Mouse (Mus musculus) right cerebral cortex, postnatal 25 days (tissue): ENCODE data around the gene Psmd11.
"Not testable (repeated sequence)": the region's sequence is repeated elsewhere in the genome, so short reads cannot be mapped to it uniquely, and the experiment has no call there.

Experiments
- DNase-seq: peaks from one replicate; pipeline ENCODE4 v3.0.0; 2022

The Psmd11 gene

DNA sequence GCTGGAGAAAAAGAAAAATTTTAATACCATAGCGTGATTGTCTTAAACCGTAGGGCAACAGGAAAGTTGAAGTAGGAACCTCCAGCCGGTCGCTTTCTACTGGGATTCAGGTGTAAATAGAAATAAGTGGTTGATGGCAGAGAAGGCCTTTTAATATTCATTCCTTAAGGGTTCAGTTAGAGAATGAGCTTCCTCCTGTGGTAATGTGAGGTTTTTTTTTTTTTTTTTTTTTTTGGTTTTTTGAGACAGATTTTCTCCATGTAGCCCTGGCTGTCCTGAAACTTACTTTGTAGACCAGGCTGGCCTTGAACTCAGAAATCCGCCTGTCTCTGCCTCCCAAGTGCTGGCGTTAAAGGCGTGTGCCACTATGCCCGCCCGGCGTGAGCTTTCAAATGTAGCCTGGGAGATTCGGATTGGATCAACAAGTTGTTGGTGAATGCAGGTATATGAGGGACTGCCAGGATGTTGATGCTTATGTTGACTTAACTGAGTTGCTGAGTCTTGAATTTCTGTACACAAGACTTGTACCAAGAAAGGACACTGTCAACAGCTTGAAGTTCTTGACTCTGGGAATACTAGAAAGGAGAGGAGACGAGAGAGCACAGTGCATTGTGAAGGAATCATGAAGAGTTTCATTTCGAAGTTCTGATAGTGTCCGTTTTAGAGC, 1.2 kb downstream of the Psmd11 start:
- no peak for DNase-seq

DNA sequence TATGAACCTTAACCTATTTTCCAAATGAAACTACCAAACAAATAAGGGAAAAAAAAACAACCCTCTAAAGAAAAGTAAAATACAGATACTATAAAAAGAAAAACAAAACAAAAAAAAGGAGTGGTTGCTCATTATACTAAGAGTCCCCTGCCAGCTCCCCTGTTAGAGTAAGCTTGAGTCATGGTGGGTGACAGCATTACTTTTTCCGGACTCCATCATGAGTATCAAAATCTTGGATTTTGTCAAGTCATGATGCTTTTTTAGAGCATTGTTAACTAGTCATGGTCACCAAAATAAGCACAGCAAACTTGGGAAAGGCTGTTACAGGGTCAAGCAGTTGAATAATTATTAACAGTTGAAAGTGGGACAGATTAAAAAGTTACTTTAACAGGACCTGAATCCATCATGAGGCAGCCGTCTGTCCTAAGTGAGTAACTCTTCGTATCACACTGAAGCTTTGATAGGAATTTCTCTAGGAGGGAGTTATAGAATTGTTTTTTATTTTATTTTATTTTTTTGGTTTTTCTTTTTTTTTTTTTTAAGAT, 2.0 kb downstream of the Psmd11 start:
- no peak for DNase-seq

DNA sequence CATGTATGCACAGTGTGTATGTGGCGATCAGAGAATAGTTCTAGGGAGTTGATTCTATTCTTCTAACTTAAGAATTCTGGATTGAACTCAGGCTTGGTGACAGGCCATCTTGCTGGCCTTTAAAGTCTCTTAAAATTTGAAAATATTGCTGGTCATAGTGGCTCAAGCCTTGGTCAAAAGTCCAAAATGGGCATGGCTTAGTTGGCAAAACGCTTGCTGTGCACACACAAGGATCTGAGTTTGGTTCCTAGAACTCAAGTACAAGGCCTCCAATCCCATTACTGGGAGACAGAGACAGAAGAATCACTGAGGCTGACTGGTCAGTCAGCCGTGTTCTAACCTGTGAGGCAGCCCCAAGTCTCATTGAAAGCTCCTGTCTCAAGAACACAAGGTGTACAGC, 18.5 kb downstream of the Psmd11 start:
- DNase-seq = no peak

DNA sequence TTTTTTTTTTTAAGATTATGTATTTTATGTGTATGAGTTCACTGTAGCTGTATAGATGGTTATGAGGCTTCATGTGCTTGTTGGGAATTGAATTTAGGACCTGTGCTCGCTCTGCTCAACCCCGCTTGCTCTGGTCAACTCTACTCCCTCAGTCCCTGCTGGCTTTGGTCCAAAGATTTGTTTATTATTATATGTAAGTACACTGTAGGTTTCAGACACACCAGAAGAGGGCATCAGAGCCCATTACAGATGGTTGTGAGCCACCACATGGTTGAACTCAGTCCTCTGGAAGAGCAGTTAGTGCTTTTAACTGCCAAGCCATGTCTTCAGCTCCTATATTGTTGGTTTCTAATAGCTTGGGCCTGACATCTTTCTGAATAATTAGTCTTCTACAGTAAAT, 21.4 kb downstream of the Psmd11 start:
- DNase-seq = no peak

DNA sequence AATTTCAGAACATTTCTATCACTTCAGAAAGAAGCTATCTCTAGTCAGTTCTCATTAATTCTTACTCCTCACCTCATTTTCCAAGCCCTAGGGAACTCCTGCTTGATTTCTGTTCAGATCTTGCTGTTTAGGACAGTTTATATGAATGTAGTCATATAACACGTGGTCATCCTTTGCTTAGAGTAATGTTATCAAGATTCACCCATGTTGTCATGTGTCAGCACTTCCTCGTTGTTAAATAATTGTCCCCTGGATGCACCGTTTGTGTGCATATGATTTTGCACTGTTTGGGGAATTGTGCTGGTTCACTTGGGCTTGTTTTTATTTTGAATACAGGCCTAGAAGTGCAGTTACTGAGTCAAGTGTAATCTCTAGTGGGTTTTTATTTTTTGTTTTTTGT, 23.8 kb downstream of the Psmd11 start:
- no peak for DNase-seq

DNA sequence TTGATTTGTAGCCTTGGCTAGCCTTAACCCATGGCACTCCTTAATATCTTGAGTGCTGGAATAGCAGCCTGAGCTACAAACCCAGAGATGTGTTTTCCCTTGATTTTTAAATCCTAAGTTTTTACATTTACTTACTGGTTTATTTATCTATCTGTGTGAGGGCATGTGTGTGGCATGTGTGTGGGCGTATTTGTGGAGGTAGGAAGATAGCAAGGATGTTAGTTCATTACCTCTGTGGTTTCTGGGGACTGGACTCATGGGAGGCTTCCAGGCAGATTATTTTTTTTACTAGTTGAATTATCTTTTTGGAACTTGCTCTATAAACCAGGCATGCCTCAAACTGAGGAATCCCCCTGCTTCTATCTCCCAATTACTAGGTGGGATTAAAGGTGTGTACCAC, 24.8 kb downstream of the Psmd11 start:
- DNase-seq = no peak

DNA sequence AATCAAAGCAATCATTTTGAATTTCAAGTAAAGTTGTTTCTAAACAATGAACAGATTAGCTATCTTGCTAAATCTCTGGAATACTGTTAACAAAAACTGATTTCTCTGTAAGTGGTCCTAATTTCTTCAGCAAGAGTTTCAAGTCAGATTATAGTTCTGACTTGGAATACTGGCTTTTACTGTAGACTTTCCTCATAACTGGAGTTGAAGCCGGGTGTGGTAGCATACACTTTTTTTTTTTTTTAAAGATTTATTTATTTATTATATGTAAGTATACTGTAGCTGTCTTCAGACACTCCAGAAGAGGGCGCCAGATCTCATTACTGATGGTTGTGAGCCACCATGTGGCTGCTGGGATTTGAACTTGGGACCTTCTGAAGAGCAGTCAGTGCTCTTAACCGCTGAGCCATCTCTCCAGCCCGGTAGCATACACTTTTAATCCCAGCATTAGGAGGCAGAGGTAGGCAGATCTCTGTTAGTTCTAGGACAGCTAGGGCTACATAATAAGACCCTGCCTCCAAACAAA, 35.3 kb downstream of the Psmd11 start:
- DNase-seq = not testable (repeated sequence)

DNA sequence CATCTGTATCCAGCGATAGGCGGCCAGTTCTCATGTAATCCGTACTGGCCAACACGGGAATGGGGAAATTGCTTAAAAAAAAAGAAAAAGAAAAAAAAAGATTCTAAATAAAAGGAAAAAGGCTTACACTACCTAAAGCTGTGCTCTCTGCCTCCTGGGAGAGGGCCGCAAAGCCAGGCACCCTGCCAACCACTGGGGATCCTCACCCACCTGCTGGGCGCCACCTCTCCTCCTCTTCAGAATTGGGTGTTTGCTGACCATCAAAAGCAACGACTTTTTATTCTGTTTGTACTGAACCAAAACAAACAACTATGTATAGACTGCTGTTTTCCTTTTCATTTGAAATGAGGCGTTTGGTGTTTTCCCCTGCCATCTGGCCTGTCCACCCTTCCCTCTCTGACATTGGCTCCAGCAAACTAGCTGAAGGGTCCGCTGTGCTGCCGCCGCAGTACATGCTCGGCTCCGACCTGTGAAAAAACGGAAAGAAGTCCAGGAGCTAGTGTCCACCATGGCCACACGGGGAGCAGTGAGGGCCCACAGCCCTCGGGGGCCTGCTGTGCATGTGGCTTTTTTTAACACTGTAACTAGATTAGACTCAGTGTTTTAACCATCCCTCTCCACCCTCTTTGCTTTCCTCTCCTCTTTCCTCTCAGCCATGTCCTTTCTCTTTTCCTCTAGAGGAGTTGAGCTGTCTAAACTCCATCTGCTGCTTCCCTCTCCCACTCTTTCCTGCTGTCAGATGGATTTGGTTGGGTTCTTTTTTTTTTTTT, 43.6 kb downstream of the Psmd11 start:
- DNase-seq = peak; percentile 31

DNA sequence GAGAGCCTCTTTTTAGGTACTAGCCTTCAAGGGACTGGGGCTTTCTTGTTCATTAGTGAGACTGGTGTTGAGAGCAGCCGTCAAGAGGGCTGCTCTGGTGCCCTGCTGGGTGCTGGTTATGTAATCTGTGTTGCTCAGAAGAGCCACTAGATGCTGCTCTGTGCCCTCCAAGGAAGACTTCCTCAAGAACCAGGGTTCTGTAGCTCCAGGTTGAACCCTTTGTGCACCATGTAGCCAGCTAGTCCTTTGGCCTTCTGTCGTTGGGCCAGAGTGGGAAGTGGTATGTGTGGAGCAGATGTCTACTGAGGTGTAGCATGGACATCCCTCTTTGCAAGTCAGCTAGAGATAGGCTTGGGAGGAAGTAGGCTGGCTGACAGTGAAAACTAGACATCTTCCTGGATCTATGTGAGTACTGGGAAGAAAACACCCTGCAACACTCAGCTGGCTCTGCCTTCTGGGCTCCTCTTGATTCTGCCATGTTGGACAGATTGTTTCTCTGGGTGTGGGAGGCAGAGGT, 45.8 kb downstream of the Psmd11 start:
- peak; percentile 47 for DNase-seq

DNA sequence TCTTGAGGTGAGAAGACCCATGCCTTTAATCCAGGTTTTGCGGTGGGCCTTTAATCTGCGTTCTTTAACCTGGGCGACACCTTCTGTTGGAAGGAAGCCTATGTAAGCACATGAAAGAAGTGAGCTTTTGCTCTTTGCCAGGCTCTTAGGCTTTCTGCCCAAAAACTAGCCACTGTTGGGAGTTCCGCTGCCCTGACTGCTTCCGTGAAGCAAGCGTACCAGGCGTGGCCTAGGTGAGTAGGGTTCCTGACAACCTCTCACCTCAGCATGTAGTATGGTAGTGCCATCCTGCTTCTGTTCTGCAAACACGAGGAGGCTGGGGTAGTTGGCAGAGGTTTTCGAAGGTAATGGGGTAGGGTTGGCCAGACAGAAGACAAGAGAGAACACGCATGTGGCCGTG, 46.4 kb downstream of the Psmd11 start:
- no peak for DNase-seq

DNA sequence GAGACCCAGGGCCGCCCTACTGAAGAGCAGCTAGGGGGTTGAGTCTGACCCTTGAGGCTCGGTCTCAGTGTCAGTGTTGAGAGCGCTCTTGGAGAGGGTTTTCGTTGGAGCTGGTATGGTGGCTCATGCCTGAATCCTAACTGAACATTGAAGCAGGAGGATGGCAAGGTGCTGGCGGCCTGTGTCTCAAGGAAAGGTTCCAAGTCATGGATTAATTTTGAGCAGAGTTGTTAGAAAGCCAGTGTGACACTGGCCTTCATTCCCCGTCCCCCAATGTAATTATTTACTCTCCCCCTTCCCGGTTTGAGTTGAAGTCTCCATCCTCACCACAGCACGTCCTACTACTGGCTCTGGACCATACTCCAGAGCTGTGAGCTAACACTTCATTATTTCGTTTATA, 47.1 kb downstream of the Psmd11 start:
- DNase-seq = no peak

DNA sequence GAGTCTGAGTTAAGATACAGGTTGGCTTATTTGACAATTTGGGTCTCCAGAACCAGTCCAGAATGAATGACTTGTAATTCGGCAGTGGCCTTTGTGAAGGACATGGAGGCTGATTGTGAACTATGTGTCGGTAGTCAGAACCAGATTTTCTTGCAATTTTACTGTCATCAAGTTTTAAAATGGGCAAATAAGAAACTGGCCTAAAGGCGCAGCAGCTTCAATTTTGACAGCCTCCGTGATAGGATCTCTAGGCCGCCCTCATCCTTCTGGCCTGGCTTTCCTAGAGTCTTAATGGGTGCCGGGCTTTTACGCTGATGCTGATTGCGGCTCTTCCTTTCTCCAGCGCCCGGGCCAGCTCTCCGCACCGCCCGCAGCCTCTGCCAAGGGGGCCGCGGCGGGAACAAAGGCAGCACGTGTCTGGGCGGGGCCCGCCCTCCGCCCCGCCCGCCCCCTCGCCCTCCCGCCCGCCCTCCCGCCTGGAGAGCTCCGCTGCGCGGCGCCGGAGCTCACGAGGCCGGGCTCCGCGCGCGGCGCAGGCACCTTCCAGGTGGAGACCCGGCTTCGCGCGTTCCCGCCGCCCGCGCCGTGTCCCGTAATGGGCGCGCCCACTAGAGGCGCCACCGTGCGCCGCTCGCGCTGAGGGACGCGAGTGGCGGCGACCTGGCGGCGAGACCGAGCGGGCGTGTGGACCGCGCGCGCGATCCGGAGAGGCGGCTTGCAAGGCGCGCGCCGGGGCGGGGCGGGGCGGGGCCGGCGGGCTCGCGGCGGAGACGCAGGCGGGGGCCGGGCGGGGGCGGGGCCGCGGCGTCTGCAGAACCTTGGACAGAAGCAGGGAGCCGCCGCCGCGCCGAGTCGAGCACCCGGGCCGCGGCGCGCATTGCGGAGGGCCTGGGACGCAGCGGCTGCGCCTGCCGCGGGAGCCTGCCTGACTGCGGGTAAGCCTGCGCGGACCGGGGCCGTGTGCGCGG, 48.1 kb downstream of the Psmd11 start, which contains the start of gene Cdk5r1:
Cdk5r1 (plus strand) TSS at position 802 of the 968 bp plus-strand sequence.
- peak; percentile 94 for DNase-seq

DNA sequence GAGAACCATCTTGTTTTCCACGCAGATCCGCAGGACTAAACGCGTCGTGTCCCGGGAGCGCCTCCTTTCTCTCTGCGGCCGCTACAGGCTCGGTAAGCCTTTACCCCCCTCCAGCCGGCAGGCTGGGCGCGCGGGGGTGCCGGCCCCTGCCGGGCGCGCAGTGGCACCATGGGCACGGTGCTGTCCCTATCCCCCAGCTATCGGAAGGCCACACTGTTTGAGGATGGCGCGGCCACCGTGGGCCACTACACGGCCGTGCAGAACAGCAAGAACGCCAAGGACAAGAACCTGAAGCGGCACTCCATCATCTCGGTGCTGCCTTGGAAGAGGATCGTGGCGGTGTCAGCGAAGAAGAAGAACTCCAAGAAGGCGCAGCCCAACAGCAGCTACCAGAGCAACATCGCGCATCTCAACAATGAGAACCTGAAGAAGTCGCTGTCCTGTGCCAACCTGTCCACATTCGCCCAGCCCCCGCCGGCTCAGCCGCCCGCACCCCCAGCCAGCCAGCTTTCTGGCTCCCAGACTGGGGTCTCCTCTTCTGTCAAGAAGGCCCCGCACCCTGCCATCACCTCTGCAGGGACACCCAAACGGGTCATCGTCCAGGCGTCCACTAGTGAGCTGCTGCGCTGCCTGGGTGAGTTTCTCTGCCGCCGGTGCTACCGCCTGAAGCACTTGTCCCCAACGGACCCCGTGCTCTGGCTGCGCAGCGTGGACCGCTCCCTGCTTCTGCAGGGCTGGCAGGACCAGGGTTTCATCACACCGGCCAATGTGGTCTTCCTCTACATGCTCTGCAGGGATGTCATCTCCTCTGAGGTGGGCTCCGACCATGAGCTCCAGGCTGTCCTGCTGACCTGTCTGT, 49.2 kb downstream of the Psmd11 start:
- peak; percentile 56 for DNase-seq

DNA sequence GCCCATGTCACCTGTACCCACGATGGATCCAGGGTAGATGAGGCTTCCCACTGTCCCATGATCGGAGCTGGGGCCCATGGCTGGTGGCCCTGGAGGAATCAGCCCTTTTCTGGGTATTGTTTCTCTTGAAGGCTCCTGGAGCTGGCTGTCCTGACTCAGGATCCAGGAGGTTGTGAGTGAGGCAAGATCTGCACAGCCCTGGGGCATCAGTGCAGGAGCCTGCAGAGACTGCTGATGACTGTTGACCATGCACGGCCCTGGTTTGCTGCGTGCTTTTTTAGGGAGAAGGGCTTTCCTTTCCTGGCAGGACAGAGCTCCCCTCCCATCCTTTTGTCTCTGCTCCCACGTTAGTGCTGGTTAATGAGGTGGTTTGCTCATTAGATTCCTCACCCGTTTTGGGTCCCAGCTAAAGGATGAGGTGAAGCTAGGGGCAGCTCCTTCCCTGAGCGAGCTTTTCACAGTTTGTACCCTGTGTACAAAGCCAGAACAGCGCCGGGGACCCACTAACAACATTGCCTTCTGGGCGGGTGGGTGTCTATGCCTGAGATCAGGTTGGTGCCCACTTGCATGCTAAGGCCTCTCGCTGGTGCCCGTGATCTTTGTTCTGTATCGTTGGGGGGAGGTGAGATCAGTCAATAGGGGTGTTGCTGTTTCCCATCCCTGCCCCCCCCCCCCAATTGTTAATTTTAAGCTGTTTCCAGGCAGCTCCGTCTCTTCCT, 50.4 kb downstream of the Psmd11 start:
- DNase-seq = peak; percentile 17

DNA sequence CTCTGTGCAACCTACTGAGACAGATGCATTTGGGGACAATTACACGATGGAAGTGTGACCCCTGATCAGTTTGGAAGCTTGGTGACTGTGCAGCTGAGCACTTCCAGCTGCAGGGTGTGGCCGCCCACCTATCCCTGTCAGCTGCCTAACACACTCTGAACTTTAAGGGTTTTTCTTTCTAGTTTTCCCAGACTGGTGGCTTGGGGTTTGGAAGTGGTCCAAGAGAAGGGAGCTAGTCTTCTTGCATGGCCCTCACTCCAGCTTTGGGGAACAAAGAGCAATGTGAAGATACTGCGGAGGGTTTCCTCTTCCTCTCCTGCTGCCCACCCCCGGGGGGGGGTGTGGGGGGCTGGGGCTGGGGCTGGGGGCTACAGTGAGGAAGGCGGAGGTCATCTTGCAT, 51.0 kb downstream of the Psmd11 start:
- peak; percentile 45 for DNase-seq

DNA sequence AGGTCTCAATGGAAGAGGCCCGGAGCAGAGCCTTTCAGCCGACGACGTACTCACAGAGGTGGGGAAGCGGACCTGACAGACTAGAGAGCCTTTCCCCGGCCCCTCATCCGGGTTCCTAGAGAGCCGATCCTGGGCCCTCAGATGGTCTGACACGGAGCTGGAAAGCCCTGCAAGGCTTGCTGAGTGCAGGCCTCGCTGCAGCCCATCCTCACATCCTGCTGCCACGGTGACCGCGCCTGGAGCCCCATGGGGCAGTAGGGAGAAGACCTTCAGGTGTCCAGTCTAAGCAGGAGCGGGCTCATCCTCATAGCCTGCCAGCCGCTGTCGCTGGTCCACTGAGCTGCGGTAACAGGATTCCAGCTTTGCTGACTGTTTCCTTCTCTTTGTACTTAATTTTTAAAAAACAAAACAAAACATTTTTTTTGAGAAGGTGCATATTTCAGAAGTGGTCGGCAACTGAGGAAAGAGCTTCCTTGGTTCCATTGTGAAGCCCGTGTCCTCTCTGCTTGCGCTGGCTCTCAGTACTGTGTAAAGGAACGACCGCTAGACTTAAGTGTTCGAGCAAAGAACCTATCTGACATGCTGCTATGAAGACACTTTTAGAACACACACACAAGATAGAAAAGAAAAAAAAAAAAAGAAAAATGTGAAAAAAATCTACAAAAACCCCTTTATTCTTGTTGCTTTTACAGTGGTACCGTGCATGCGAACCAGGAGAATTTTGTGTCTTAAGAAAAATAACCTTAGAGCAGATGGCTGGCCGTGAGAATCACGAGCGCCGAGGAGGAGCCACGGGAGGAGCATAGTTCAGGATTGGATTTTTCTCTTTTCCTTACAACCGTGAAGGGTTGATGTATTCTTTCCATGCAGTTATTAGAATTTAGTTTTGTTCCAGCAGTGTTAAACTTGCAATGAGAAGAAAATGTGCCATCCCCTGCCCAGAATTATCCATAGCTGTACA, 51.8 kb downstream of the Psmd11 start:
- peak; percentile 45 for DNase-seq

DNA sequence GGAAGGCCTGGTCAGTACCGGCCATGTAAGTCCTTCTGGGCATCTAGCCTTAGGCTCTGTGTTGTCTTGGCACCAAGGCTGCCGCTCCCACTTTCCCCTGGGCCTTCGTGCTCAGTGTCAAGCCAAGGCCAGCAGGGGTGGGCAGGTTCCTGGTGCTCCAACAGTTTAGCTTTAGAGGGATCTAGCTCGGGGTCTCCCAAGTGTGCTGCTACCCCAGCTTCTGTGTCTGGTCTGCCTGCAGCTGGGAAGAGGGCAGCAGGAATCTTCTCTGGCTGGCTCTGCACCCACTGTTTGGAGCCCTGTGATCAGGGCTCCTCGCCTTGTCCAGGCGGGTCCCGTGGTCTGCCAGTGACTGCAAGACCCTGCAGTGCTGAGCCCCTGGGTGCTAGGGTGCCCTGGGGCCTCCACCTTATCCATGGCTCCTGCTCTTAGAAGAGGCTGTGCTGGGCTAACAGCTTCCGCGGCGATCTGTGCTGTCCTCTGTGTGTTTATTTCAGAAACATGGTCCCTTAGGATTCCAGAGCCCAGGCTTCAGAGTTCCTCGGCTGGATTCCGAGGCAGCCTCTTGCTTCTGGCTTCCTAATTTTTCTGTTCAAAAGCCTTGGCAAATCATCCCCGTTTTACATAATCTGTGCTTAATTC, 53.1 kb downstream of the Psmd11 start:
- DNase-seq = peak; percentile 44

DNA sequence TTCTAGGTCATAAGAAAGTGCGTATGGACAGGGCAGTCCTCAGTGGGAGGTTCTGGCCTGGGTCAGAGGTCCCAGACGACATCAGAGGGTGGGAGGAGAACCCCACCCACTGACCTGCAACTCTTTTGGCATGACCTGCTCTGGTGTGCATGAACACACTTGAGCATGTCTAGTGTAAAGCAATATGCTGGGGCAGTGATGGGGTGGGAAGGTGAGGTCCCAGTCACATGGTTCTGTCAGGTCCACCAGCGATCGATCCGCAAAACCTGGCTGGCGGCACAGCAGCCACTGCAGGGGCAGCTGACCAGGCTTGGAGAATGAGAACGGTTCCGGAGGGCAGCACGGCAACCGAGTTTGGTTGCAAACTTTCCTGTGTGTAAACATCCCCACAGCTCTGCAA, 53.9 kb downstream of the Psmd11 start:
- DNase-seq = no peak

DNA sequence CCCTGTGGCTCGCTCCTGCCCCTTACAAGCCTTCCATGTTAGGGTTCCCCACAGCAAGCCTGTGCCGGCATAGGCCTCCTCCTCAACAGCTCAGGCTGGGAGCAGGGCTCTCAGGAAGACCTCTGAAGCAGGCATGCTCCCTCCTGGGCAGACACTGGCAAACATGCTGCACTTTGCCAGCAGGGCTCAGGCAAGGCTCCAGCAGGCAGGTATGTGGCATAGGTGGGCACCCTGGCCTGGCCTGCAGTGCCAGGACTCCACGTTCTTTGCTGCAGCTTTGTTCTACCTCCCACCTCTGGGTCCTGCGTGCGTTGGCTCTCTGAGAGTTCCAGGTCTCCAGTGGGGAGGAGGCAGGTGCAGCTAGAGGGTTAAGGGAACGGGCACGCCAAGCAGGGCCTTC, 54.5 kb downstream of the Psmd11 start:
- peak; percentile 49 for DNase-seq
